Mouse (Mus musculus) heart, embryonic 12.5 days (tissue): ENCODE measurements around the gene Exosc9. TPM values are rescaled to one million over a fixed set of nuclear protein-coding genes. Genes with fewer than 3 reads are reported as not detected.

ENCODE experiments used
- ATAC-seq: fragments of 200-750 bp; cut with Nextera tagmentation; 2 replicates; pipeline ENCODE4 v1.8.0; 2017; ENCODE audit warnings: moderate TSS enrichment, moderate library complexity; ENCODE audit not compliant: insufficient number of reproducible peaks, low FRiP score
- H3K27ac ChIP-seq: fragments of 300-500 bp; sonication (generic); 2 replicates; pipeline ENCODE4 v1.5.1; 2016; ENCODE audit warnings: mild to moderate bottlenecking, moderate library complexity; ENCODE audit not compliant: poor library complexity, severe bottlenecking
- H3K27me3 ChIP-seq: fragments of 300-500 bp; sonication (generic); replicated peaks from 2 replicates; pipeline ENCODE4 v1.6.1; 2016; ENCODE audit warnings: mild to moderate bottlenecking, moderate library complexity
- H3K36me3 ChIP-seq: fragments of 300-500 bp; sonication (generic); 2 replicates; pipeline ENCODE4 v1.6.1; 2016; ENCODE audit warnings: mild to moderate bottlenecking, moderate library complexity
- H3K4me1 ChIP-seq: fragments of 300-500 bp; sonication (generic); replicated peaks from 2 replicates; pipeline ENCODE4 v1.6.1; 2016; ENCODE audit warnings: mild to moderate bottlenecking
- H3K4me2 ChIP-seq: fragments of 300-500 bp; sonication (generic); 2 replicates; pipeline ENCODE4 v1.6.1; 2016; ENCODE audit warnings: mild to moderate bottlenecking, moderate library complexity
- H3K4me3 ChIP-seq: fragments of 300-500 bp; sonication (generic); 2 replicates; pipeline ENCODE4 v1.5.1; 2016; ENCODE audit warnings: mild to moderate bottlenecking
- H3K9ac ChIP-seq: fragments of 300-500 bp; sonication (generic); 2 replicates; pipeline ENCODE4 v1.6.1; 2016; ENCODE audit warnings: mild to moderate bottlenecking, moderate library complexity
- H3K9me3 ChIP-seq: fragments of 300-500 bp; sonication (generic); replicated peaks from 2 replicates; pipeline ENCODE4 v1.6.1; 2016; ENCODE audit warnings: mild to moderate bottlenecking, moderate library complexity
- WGBS: fragments of 180-500 bp; shearing (Covaris S2); methylation state at CpG from one replicate; pipeline ENCODE4 v1.1.7; 2016; 5-methylcytosine and 5-hydroxymethylcytosine counted together
- polyA plus RNA-seq: library from polyadenylated mRNA; unstranded; fragments of >200 nt; fragmentation: Nextera tagmentation; extraction: Ambion mirVana; gene quantifications from 2 replicates; pipeline ENCODE4 v1.2.1, GENCODE M21; 2016

The Exosc9 gene
- 45.0 and 49.5 TPM in 2 replicates for polyA plus RNA-seq

- Histone ChIP-seq H3K36me3 (peaks cover 32% of the 10 kb centered on the region), H3K4me1 (0 out of 2 replicates have a peak, but pooled peaks cover 7% of the 10 kb centered on the region), H3K27ac (peak within 1 kb of the TSS; percentile 55), H3K27me3 (no peaks in the 10 kb centered on the region), H3K9ac (peak within 1 kb of the TSS; percentile 88), H3K4me3 (peak within 1 kb of the TSS; percentile 98), H3K9me3 (no peaks in the 10 kb centered on the region), H3K4me2 (peak within 1 kb of the TSS; percentile 88)
- under 1% methylated on average over 39 of the region's 39 CpGs for WGBS
- ATAC-seq = peak; percentile 93
Observed at GRCm38 (mm10) chr3:36552406-36553047, at the start of gene Exosc9. TSS of gene Exosc9 (plus strand) at chr3:36552606.

GRCm38 (mm10) chr3:36505306-36505705 lies 47.1 kb upstream of the Exosc9 start:
- Histone ChIP-seq H3K36me3 (no peaks in the 10 kb centered on the region), H3K27me3 (no peaks in the 10 kb centered on the region), H3K27ac (no peak overlapping the region), H3K4me3 (no peak overlapping the region), H3K4me1 (no peaks in the 10 kb centered on the region), H3K9me3 (no peaks in the 10 kb centered on the region), H3K4me2 (no peak overlapping the region), H3K9ac (no peak overlapping the region)
- no peak for ATAC-seq
- 77% methylated on average over 8 of the region's 8 CpGs for WGBS

GRCm38 (mm10) chr3:36505809-36506735 lies 46.3 kb upstream of the Exosc9 start:
- Histone ChIP-seq H3K4me3 (no peak overlapping the region), H3K36me3 (no peaks in the 10 kb centered on the region), H3K4me1 (no peaks in the 10 kb centered on the region), H3K9ac (no peak overlapping the region), H3K27me3 (no peaks in the 10 kb centered on the region), H3K4me2 (no peak overlapping the region), H3K27ac (no peak overlapping the region), H3K9me3 (no peaks in the 10 kb centered on the region)
- ATAC-seq = no peak
- 60% methylated on average over 10 of the region's 10 CpGs for WGBS

GRCm38 (mm10) chr3:36511491-36511890 lies 40.9 kb upstream of the Exosc9 start:
- Histone ChIP-seq H3K9me3 (no peaks in the 10 kb centered on the region), H3K4me3 (no peak overlapping the region), H3K4me1 (no peaks in the 10 kb centered on the region), H3K36me3 (no peaks in the 10 kb centered on the region), H3K9ac (no peak overlapping the region), H3K27me3 (no peaks in the 10 kb centered on the region), H3K27ac (no peak overlapping the region), H3K4me2 (no peak overlapping the region)
- 73% methylated on average over 6 of the region's 6 CpGs for WGBS
- no peak for ATAC-seq

- no peak for ATAC-seq
- H3K4me1 ChIP-seq = peaks cover 5% of the 10 kb centered on the region; the same call in 1 of the 2 replicates
- no peak overlapping the region for H3K4me2 ChIP-seq
- WGBS = 81% methylated on average over 9 of the region's 9 CpGs
- no peaks in the 10 kb centered on the region for H3K36me3 ChIP-seq
- peaks cover 22% of the 10 kb centered on the region for H3K27me3 ChIP-seq
- no peak overlapping the region for H3K9ac ChIP-seq
- H3K9me3 ChIP-seq = no peaks in the 10 kb centered on the region
- H3K4me3 ChIP-seq = no peak overlapping the region
- no peak overlapping the region for H3K27ac ChIP-seq
Observed at GRCm38 (mm10) chr3:36516196-36516595, 36.2 kb upstream of the Exosc9 start.

GRCm38 (mm10) chr3:36521073-36522060 lies 31.0 kb upstream of the Exosc9 start, which contains the start of gene Gm11549:
TSS of gene Gm11549 (minus strand) at chr3:36521813.
- Histone ChIP-seq H3K36me3 (no peaks in the 10 kb centered on the region), H3K9me3 (no peaks in the 10 kb centered on the region), H3K27me3 (peaks cover 36% of the 10 kb centered on the region), H3K4me1 (peaks cover 14% of the 10 kb centered on the region), H3K9ac (peak within 1 kb of the TSS; percentile 65), H3K4me2 (peak within 1 kb of the TSS; percentile 98), H3K27ac (no peak within 1 kb of the TSS), H3K4me3 (peak within 1 kb of the TSS; percentile 59)
- ATAC-seq = no peak
- WGBS = under 1% methylated on average over 51 of the region's 51 CpGs

DNA sequence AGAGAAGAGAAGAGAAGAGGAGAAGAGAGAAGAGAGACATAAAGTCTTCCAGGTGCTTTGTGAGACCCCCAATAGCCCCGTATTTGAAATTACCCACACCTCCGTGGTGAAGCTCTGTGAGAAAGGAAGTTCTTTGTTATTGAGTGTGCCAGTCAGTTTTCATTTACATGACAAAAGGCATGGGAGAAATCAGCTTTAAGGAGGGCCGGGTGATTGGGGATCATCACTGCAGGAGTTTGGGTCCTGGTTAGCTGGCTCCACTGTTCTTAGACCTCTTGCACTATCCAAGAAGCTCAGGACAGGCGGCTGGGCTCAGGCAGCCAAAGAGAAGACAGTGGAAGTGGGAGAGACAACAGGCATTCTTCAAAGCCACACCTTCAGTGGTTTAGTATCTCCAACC lies 30.3 kb upstream of the Exosc9 start:
- H3K27me3 ChIP-seq = peaks cover 36% of the 10 kb centered on the region
- H3K27ac ChIP-seq = no peak overlapping the region
- H3K9ac ChIP-seq = no peak overlapping the region
- H3K4me3 ChIP-seq = no peak overlapping the region
- H3K4me1 ChIP-seq = peaks cover 14% of the 10 kb centered on the region
- no peak overlapping the region for H3K4me2 ChIP-seq
- no peaks in the 10 kb centered on the region for H3K9me3 ChIP-seq
- 11% methylated on average over 4 of the region's 4 CpGs for WGBS
- no peaks in the 10 kb centered on the region for H3K36me3 ChIP-seq
- no peak for ATAC-seq

- ATAC-seq = peak; percentile 29; the same call in 1 of the 2 replicates
- peaks cover 14% of the 10 kb centered on the region for H3K4me1 ChIP-seq
- no peaks in the 10 kb centered on the region for H3K36me3 ChIP-seq
- no peaks in the 10 kb centered on the region; the same call in 1 of the 2 replicates for H3K9me3 ChIP-seq
- H3K4me2 ChIP-seq = no peak overlapping the region
- H3K27me3 ChIP-seq = peaks cover 29% of the 10 kb centered on the region
- H3K9ac ChIP-seq = no peak overlapping the region
- WGBS = 40% methylated on average over 3 of the region's 3 CpGs
- no peak overlapping the region for H3K27ac ChIP-seq
- no peak overlapping the region for H3K4me3 ChIP-seq
Observed at GRCm38 (mm10) chr3:36524466-36524865, 27.9 kb upstream of the Exosc9 start.

GRCm38 (mm10) chr3:36530345-36530744 lies 22.1 kb upstream of the Exosc9 start:
- 44% methylated on average over 6 of the region's 6 CpGs for WGBS
- ATAC-seq = 0 out of 2 replicates have a peak, but pooled peaks have one; percentile 33
- Histone ChIP-seq H3K4me3 (no peak overlapping the region), H3K4me1 (peaks cover 19% of the 10 kb centered on the region; the same call in 1 of the 2 replicates), H3K9me3 (no peaks in the 10 kb centered on the region; the same call in 1 of the 2 replicates), H3K27ac (peak overlapping the region; percentile 28; the same call in 1 of the 2 replicates), H3K9ac (no peak overlapping the region), H3K27me3 (no peaks in the 10 kb centered on the region), H3K4me2 (no peak overlapping the region), H3K36me3 (no peaks in the 10 kb centered on the region)

DNA sequence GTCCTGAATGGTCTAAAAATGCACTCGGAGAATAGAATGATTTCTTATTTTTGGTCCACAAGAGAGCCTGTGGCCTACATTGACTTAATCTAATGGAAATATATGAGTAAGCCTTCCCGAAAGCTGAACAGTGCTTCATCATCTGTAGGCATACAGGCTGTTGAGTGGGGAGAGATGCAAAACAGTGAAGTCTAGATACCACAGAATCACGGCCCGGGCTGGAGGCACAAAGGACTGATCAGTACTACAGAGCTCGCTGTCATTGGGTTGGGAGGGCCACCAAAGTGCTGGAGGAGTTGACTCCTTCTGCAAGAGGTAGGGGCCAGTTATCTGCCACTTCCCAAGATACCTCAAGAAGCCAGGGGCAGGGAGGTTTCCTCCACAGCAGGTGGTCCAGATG lies 21.6 kb upstream of the Exosc9 start:
- Histone ChIP-seq H3K27me3 (no peaks in the 10 kb centered on the region), H3K36me3 (no peaks in the 10 kb centered on the region), H3K4me1 (peaks cover 19% of the 10 kb centered on the region; the same call in 1 of the 2 replicates), H3K4me2 (no peak overlapping the region), H3K27ac (peak overlapping the region; percentile 28; the same call in 1 of the 2 replicates), H3K9me3 (no peaks in the 10 kb centered on the region; the same call in 1 of the 2 replicates), H3K4me3 (no peak overlapping the region), H3K9ac (no peak overlapping the region)
- ATAC-seq = no peak
- WGBS = 36% methylated on average over 5 of the region's 5 CpGs
